Mouse (Mus musculus) brown adipose tissue, adult 24 weeks (tissue): ENCODE measurements around the gene Fads2. TPM values are rescaled to one million over a fixed set of nuclear protein-coding genes. Genes with fewer than 3 reads are reported as not detected.

Experiments used
- H3K27ac ChIP-seq: fragments of 200-500 bp; replicated peaks from 2 replicates; pipeline ENCODE4 v1.5.1; 2012; ENCODE audit warnings: low read depth, mild to moderate bottlenecking, low read length
- H3K4me1 ChIP-seq: fragments of 200-500 bp; 2 replicates; pipeline ENCODE4 v1.6.1; 2012; ENCODE audit warnings: low read length, mixed read lengths; ENCODE audit not compliant: control insufficient read depth, insufficient read depth, insufficient read length
- H3K4me3 ChIP-seq: fragments of 200-500 bp; 2 replicates; pipeline ENCODE4 v1.5.1; 2012; ENCODE audit warnings: low read depth, mild to moderate bottlenecking, low read length, moderate library complexity; ENCODE audit not compliant: insufficient read depth
- polyA plus RNA-seq: library from polyadenylated mRNA; stranded (reverse); fragments of >200 nt; gene quantifications from 2 replicates; pipeline ENCODE4 v1.2.4, GENCODE M21; 2012; ENCODE audit not compliant: missing spikeins, insufficient read depth, insufficient read length

The Fads2 gene
- polyA plus RNA-seq, 1 experiment, result 9.6 TPM

GRCm38 (mm10) chr19:10029746-10030145 is 71.8 kb downstream of the Fads2 start:
- peaks cover 16% of the 10 kb centered on the region for H3K4me1 ChIP-seq
- no peak overlapping the region for H3K27ac ChIP-seq
- no peak overlapping the region for H3K4me3 ChIP-seq

DNA sequence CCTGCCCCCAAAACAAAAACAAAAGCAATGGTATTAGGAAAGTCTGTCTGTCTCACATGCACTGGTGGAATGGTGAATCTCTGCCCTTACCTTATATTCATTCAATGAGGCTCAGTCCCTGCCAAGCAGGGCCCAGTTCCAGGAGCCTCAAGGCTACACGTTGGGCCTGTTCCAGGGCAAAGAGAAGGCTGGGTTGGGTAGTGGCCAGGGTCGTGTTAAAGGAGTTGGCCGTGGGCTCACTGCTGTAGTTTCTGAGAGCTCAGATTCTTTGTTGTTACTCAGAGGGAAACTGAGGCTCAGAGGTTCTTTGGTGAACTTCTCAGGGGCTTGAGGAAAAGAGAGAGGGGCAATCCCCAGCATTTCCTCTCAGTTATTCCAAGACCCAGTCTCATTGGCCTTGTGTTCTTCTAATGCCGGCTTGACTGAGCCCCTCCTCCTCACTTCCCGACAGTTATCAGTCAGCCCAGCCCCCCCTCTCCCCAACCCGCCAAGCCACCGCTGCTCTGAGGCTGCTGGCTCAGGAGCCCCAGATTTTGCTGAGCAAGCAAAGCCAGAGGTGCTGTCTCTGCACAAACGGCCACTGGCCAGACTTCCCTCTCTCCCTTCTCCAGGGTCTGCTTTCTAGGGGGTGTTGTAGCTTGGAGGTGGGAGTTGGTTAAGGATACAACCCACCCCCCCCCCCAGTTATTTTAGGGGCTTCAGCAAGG is 76.2 kb downstream of the Fads2 start:
- Histone ChIP-seq H3K4me3 (no peak overlapping the region), H3K4me1 (peaks cover 20% of the 10 kb centered on the region), H3K27ac (peak overlapping the region; percentile 27)

- no peak overlapping the region for H3K4me3 ChIP-seq
- peaks cover 20% of the 10 kb centered on the region for H3K4me1 ChIP-seq
- H3K27ac ChIP-seq, result peak overlapping the region; percentile 67
Observed at GRCm38 (mm10) chr19:10023304-10023758, 78.2 kb downstream of the Fads2 start.

GRCm38 (mm10) chr19:10022414-10023303 is 78.9 kb downstream of the Fads2 start:
- no peak overlapping the region for H3K4me3 ChIP-seq
- H3K27ac ChIP-seq, result peak overlapping the region; percentile 67
- peaks cover 20% of the 10 kb centered on the region for H3K4me1 ChIP-seq

DNA sequence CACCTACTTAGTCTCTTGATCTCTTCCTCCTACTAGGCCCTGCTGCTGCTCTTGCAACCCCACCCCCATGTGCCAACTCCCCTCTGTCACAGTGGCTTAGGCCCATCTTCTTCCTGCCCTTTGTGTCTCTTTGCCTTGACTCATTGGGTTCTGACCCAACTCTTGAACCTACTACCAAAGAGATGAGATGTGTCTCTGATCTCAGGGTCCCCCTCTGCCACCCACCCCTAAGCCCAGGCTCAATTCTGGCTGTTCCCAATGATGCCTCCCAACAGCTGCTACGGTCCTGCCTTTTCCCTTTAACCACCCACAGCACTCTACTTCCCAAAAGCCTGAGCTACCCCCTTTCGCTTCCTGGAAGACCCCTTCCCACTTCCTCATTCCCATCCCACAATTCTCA is 79.6 kb downstream of the Fads2 start:
- H3K4me1 ChIP-seq, result peaks cover 20% of the 10 kb centered on the region
- H3K27ac ChIP-seq, result peak overlapping the region; percentile 61
- H3K4me3 ChIP-seq, result no peak overlapping the region

DNA sequence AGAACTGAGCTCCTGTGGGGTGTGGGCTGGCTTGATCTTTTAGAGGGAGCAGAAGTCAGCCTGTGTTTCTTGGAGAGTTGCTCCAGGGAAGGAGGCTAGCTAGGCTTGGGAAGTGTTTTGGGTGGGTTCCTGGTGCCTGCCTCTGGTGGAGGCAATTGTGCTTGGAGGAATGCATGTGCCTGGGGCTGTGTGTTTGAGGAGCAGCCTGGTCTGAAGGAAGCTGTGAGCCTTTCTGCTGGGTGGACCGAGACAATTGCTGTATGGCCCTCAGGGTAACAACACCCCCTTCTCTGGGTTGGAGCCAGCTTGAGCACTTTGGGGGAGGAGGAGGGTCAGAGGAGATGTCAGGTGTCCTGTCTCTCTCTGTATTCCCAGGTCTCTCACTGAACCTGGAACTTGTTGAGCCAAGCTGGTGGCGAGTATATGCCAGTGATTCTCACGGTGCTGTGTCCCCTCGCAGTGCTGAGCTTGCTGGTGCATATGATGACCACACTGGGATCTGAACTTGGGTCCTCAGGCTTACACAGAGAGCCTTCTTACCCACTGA is 82.3 kb downstream of the Fads2 start:
- Histone ChIP-seq H3K4me3 (peak overlapping the region; percentile 62), H3K27ac (peak overlapping the region; percentile 12), H3K4me1 (peaks cover 7% of the 10 kb centered on the region; the same call in 1 of the 2 replicates)

DNA sequence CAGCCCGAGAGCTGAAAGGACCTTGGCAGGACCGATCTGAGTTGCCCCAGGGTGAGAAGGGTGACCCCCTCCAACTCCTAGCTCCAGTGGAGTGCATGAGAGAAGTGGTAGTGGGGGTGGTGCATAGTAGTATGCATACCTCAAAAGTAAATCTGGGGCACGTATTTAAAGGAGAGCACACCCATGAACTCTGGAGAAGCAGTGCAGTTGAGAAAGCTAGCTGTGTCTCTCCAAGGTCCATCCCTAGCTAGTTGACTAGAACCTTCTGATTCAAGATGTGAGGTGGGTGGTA is 83.1 kb downstream of the Fads2 start:
- peaks cover 6% of the 10 kb centered on the region; the same call in 1 of the 2 replicates for H3K4me1 ChIP-seq

DNA sequence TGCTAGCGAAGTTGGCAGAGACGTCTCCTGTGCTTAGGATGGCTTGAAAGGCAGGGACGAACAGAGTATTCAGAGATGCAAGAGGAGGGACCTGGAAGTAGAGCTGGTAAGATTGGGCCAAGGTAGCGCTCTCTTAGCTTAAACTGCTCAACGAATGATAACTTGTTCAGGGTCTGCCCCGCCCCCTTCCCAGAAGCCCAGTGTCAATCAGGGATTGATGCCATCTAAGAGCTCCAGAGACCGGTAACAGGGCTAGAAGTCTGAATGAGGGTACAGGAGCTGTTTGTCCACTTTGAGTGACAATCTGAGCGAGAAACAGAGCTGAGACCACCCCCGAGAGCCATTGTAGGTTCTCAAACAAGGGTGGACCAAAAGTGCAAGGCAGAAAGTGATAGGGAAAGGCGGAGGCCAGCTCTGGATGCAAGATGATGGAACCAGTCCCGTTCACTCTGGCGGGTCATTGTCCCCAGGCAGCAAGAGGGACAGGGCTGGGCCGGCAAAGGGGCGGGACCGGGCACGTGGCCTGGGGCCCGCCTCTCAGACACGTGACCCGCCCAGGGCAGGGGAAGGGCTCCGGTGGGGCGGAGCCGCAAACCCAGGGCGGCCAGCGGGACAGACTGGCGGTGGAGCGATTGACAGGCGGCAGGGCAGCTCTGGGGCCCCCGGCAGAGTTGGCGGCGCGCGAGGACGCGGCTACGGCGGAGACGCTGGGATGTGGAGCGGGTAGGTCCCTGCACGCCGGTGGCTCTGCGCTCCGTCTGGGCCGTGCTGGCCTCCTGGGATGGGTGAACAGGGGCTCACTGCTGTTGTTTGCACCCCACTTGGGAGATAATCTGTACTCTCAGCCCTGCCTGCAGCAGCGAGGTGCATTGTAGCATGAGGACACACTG is 83.7 kb downstream of the Fads2 start:
- Histone ChIP-seq H3K27ac (peak overlapping the region; percentile 12; the same call in 1 of the 2 replicates), H3K4me3 (peak overlapping the region; percentile 62), H3K4me1 (peaks cover 5% of the 10 kb centered on the region; the same call in 1 of the 2 replicates)

More for the DNA sequence above, 83.1 kb downstream of the Fads2 start:
- Histone ChIP-seq H3K4me3 (peak overlapping the region; percentile 62), H3K27ac (peak overlapping the region; percentile 12)

GRCm38 (mm10) chr19:10016151-10016550 is 85.4 kb downstream of the Fads2 start:
- Histone ChIP-seq H3K4me3 (no peak overlapping the region), H3K27ac (no peak overlapping the region), H3K4me1 (no peaks in the 10 kb centered on the region; the same call in 1 of the 2 replicates)

GRCm38 (mm10) chr19:10015442-10015841 is 86.1 kb downstream of the Fads2 start:
- Histone ChIP-seq H3K4me1 (no peaks in the 10 kb centered on the region; the same call in 1 of the 2 replicates), H3K4me3 (no peak overlapping the region), H3K27ac (no peak overlapping the region)

- H3K4me1 ChIP-seq, result no peaks in the 10 kb centered on the region; the same call in 1 of the 2 replicates
- H3K27ac ChIP-seq, result no peak overlapping the region
- no peak overlapping the region for H3K4me3 ChIP-seq
Observed at GRCm38 (mm10) chr19:10014824-10015223, 86.7 kb downstream of the Fads2 start.

DNA sequence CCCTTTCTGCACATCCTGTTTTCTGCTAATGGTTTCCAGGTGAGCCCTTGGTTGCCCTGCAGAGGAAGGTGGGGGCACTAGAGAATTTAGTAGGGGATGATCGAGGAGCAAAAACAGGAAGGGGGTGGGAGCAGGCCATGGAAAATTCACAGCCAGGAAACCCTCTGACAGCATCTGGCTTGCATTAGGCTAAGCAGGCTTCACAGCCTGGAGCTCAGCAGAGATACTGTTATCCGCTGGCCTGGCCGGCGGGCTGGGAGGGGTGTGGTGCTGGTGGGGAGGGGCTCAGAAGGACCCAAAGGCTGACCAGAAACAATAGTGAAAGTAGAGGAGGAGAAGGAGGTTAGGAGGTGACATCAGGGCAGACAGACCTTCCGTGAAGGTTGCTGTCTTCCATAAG is 87.6 kb downstream of the Fads2 start:
- Histone ChIP-seq H3K4me1 (no peaks in the 10 kb centered on the region; the same call in 1 of the 2 replicates), H3K27ac (peak overlapping the region; percentile 29; the same call in 1 of the 2 replicates), H3K4me3 (no peak overlapping the region)

DNA sequence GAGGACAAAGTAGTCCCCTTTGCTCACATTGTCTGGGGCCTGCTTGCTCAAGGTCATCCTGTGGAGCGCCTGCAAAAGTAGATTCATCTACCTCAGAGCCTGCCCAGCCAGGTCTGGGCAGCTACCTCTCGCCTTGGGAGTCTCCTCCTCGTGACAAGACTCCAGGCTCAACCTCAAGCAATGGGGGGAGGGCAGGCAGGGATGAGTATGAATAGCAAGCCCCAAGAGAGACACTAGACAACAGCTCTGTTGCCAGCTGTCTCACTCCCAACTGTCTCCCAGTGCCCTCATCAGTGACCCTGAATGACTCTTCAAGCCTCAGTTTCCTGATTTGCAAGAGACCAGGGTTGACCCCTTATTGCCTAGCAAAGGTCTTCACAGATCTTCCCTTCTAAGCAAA is 88.2 kb downstream of the Fads2 start:
- Histone ChIP-seq H3K4me3 (no peak overlapping the region), H3K4me1 (no peaks in the 10 kb centered on the region), H3K27ac (peak overlapping the region; percentile 29; the same call in 1 of the 2 replicates)

- Histone ChIP-seq H3K4me1 (no peaks in the 10 kb centered on the region), H3K27ac (0 out of 2 replicates have a peak overlapping the region, but pooled peaks have one; percentile 29), H3K4me3 (no peak overlapping the region)
Observed at GRCm38 (mm10) chr19:10012827-10013278, 88.7 kb downstream of the Fads2 start.
